Mouse (Mus musculus) thymus, postnatal 25 days (tissue): ENCODE data around the gene Lhx4.
A peak's percentile ranks its signal among the peaks of the same experiment; 100 is the strongest.

Source experiments
- DNase-seq: peaks from one replicate; pipeline ENCODE4 v3.0.0; 2022

The Lhx4 gene

DNA sequence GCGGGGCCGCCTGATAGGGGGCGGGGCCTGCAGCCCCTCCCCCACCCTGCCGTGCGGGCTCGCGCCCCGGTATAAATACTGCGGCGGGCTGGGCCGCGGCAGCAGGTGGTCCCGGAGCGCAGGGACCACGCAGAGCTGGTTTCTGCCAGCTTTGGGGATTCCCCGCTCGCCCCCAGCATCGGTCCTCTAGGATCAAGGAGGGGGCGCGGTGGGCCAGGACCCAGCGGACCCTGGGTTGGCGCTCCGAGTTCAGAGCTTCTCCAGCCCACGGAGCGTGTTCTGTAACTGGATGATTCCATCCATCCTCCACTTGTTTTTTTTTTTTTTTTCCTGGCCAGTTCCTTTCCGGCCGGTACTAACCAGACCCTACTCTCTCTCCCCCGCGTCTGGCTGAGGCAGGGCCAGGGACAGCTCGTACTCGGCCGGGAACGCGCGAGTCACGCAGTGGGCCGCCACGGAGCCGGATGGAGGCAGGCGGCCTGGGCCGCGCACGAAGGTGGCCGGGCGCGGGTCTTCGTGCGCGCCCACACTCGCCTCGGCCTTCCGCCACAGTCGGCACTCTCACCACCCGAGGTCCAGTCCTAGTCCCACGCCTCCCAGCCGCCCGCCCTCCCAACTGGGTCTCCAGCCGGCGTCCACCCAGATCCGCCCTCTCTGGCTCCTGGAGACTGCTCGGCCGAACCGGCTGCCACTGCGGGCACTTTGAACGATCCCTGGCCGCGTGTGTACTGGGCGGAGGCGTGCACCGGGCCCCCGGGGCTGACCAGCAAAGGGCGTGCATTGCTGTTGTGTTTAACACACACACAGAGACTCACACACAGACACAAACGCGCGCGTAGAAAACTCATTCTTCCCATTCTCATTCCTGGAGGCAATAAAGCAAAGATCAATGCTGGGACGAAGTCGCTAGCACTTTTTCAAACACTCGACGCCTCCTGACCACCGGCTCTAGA, 8.8 kb downstream of the Lhx4 start:
- no peak for DNase-seq

DNA sequence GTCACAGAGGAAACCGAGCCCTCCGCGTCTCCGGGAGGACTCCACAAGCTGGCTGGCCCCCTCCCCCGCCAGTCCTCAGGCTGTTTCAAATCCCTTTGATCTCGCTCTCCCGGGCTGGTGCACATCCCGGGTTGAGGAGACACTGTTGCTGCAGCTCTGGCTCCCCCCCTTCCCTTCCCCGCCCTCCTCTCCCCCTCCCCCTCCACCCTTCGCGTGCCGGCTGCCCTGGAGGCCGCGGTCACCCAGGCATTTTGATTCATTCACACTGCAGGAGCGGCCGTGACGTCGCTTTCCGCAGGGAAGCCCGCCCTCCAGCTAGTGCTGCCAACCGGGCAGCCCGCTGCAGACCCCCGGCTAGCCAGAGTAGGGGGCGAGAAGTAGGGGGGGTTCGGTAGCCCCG, 9.5 kb downstream of the Lhx4 start:
- peak; percentile 21 for DNase-seq

GRCm38 (mm10) chr1:155741378-155741945, 10.0 kb downstream of the Lhx4 start:
- no peak for DNase-seq

DNA sequence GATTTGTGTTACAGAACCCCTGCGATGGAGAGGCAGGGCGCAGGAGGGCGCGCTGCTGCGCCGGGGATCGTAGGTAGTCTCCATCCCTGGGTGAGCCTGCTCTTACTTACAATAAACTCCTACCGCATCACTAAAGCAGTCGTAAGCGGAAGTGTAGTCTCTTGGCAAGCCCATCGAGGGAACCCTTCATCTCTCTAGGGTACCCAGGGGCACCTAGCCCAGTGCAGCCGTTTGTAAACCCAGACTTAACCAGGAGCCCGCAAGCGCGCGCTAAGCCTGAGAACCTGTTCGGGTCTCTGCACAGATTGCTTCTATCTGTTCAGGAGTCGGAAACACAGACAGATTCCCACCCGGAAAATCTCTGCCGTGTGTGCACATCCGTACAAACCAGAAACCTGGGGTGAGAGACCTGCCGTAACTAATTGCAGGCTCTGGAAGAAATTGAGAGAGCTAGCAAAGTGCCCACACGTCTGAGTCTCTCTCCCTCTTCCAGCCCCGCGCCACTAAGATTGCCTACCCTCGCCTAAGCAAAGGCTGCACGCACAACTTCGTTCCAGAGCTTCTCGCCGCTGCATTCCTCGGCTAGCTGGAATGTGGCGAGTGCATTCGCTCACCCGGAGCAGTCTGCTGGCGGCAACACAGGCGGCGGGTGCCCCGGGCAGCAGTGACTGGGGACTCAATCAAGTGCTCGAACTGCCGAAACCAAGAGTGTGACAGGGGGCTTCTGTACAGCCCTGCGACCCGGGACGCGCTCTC, 10.7 kb downstream of the Lhx4 start:
- DNase-seq: no peak

GRCm38 (mm10) chr1:155737809-155738383, 13.6 kb downstream of the Lhx4 start:
- no peak for DNase-seq

- no peak for DNase-seq
Observed at GRCm38 (mm10) chr1:155737017-155737808, 14.3 kb downstream of the Lhx4 start.

- DNase-seq: no peak
Observed at GRCm38 (mm10) chr1:155736096-155736825, 15.2 kb downstream of the Lhx4 start.

GRCm38 (mm10) chr1:155731156-155731555, 20.3 kb downstream of the Lhx4 start:
- DNase-seq: no peak

DNA sequence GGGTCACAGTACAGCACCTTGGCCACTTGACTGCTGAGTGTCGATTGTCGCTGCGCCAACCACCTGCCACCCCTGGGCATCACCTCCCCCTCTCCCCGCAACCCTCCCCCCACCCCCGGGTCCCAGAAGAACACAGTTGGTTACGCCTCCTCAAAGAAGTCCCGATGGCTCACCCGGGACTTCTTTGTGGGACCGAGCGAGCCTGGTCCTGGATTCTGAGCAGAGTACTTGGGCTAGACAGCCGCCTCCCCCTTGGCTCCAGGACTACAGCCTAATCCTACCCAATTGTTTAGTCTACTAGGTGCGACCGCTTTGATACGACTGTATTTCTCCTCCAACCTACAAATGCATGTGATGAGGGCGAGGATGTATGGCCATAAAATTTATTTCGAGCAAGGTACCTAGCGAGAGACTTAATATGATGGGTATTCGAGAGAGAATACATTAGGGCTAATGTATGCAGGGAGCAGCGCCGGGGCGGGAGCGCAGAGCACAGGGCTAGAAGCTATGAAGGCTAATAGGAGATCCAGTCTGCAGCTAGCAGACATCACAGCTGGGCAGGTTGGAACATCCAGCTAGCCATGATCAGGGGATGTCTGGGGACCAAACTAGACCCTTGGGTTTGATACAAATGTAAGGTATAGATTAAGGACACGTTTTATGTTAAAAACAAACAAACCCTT, 22.2 kb downstream of the Lhx4 start:
- no peak for DNase-seq

DNA sequence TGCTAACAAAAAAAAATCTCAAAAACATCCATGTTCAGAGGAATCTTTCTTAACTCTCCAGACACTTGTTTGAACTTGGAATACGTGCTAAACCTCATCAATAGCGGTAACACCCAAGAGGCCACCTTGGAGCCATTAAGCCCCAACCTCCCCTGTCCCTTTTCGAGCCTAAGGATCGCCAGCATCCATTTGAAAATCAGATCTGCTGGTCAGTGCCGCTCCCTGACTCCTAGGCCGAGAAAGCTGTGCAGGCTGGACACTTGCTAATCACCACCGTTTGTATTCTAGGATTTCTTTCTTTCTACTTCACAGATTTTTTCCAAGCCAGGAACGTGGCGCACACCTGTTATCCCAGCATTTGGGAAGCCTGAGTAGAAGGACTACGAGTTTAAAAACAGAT, 23.7 kb downstream of the Lhx4 start:
- DNase-seq: no peak

DNA sequence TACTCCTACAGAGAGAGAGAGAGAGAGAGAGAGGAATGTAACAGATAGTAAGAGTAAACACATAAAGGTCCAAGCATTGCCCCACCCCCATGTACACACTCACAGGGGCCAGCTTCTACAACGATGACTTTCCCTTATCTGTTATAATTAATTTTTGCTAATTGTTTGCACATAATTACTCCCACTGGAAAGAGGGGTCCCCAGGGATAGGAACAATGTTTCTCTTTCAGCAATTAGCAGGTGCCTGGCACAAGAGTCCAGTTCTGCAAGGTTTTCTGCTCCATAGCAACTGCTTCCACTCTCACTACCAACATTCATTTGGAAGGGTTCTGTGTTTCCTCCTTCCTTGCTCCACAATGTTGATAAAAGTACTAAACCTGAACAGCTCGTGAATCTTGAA, 25.6 kb downstream of the Lhx4 start:
- no peak for DNase-seq

DNA sequence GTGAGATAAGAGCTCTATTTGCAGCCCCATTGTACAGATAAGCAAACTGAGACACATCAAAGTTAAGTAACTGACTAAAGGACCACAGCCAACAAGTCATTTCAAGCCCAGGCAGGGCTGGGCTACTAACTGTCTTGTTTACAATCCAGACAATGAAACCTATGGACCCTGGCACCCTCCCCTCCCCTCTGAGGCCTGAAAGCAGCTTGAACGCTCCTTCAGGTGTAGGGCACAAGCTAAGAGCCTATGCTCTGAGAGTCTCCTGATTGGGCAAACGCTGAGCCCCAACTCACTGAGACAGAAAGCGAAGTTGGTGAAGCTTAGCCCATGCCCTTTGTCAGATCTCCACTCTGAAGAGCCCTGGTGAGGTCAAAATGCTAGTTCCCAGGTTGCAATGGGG, 27.2 kb downstream of the Lhx4 start:
- no peak for DNase-seq

DNA sequence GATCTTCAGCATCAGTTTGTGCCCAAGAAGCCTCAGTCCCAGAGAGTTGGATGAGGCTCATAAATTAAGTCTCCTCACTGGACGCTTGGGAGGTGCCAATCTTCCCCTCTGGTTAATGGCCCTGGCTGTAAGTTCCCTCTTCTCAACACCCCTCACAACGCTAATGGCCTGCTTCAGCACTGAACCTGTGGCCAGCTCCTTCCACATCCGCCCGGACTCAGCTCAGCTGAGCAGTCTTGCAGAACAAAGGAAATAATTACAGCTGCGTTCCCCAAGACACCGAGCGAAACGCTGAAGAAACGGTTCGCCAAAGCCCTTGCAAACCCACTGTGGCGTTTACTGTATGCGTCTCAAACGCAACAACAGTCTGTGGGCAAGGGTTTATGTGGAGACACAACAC, 29.3 kb downstream of the Lhx4 start:
- peak; percentile 43 for DNase-seq

DNA sequence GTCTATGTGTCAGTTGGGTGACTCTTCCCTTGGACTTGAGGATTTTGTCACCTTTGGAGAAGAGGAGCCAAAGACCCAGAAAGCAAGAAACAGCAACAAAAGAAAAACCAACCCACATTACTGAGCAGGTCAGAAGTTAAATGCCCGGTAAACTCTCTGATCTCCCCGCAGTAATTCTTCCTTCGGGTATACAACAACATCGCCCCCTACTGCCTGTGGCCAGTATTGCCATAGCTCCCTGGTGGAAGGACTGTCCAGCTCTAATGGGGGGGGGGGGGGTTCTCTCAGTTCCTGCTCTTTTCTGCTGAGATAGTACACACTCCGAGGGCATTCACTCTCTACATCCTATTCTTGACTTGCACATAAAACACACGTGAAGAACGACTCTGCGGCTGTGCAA, 30.0 kb downstream of the Lhx4 start:
- peak; percentile 25 for DNase-seq

DNA sequence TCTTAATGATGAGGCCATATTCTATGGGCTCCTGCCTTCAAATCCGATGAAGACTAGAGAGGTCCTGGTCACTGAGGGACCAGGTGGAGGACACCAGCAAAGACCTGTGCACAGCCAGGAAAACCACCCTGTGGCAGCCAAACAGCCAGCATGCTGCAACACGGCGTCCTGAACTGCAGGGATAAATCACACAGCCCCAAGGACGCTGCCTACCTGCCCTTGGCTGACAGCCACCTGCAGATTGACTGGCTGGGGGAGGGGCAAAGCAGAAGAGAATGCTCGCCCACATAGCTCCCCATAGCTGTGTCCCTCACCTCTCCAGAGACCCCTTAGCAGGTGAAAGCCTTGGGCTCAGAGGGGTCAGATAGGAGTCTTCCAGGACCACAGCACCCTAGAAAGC, 31.5 kb downstream of the Lhx4 start:
- no peak for DNase-seq

DNA sequence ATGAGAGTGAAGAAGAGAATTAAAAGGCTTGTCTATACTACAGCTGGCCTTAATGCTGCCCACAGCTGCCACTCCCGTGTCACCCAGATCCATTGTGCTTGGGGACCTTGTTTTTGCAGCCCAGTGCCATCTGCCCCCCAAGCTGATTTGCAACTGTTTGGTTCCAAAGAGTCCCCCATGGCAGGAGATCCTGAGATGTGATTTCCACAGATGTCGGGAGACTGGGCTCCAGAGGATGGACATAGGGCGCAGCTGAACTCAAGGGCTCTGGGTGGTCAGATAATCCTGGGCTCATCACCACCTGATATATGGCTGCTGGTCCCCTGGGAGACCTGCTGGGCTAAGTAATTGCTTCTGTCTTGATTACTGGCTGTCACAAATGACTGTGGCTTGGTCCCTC, 32.6 kb downstream of the Lhx4 start:
- DNase-seq: no peak

- no peak for DNase-seq
Observed at GRCm38 (mm10) chr1:155717301-155717700, 34.2 kb downstream of the Lhx4 start.

- no peak for DNase-seq
Observed at GRCm38 (mm10) chr1:155715366-155715765, 36.1 kb downstream of the Lhx4 start.

- DNase-seq: no peak
Observed at GRCm38 (mm10) chr1:155713306-155713705, 38.2 kb downstream of the Lhx4 start.

GRCm38 (mm10) chr1:155704182-155704581, 47.3 kb downstream of the Lhx4 start:
- DNase-seq: no peak

- DNase-seq: no peak
Observed at GRCm38 (mm10) chr1:155703191-155703680, 48.2 kb downstream of the Lhx4 start.
